Comparison of ENCODE assay signal across 20 mouse cellular contexts in genomic region chr16:29592171-29592570, GRCm38 (mm10). TPM values are rescaled to one million over a fixed set of nuclear protein-coding genes. Genes with fewer than 3 reads are reported as not detected.
DNase-seq lines count a peak whose midpoint lies in the region.
"Had no signal": no experiment of that assay in that cellular context is flagged by ENCODE, and none has a peak within 500 bp of the region (broad histone marks: within the 10 kb centered on the region; RNA-seq: fewer than 3 reads in every experiment).

No protein-coding gene starts in this region.

- peak; percentile 10 for DNase-seq in adrenal gland, postnatal 10 days
- DNase-seq in adrenal gland, adult 18-20 months (ENCODE audit: low spot score in 2 of 2) = no peak
- peak; percentile 21 for DNase-seq in adrenal gland, postnatal 14 days
- DNase-seq in adrenal gland, postnatal 36 days = no peak
- peak; percentile 93 for DNase-seq in heart, adult 11 months
- DNase-seq in heart, postnatal 4 days = no peak
- peak; percentile 12 to 42 for DNase-seq in heart, adult 18-20 months
- no peak for DNase-seq in heart, adult 8-10 months (ENCODE audit: low spot score)
- DNase-seq: adrenal gland, adult 2 months; adrenal gland, adult 8-10 months; adrenal gland, postnatal 25 days; B cell, adult 2 months; cerebellum, adult 11 months; cerebellum, adult 11-12 months; cerebellum, adult 18-20 months; cerebellum, adult 2 months; cerebellum, adult 8-10 months; cerebellum, adult 9-10 months had no signal

RNA-seq across cellular contexts. Expression of gene Opa1, which starts 13.0 kb away (rescaled TPM):
- 100 to 1,000 TPM in 1 of 2 experiments, 10 to 100 TPM in 1; 99.7 to 113 TPM for total RNA-seq in adrenal gland, postnatal 10 days (2021)
- total RNA-seq in adrenal gland, adult 18-20 months (2021) = 10 to 100 TPM; 91.1 to 99.5 TPM
- total RNA-seq in adrenal gland, postnatal 14 days (2021) = 101 and 104 TPM in 2 replicates
- 10 to 100 TPM; 83.1 to 96.2 TPM for total RNA-seq in adrenal gland, postnatal 36 days (2021)
- total RNA-seq in heart, postnatal 4 days (2021) = 100 to 1,000 TPM; 118 to 126 TPM
- 100 to 1,000 TPM; 169 to 173 TPM for total RNA-seq in heart, adult 18-20 months (2021)
- 100 to 1,000 TPM; 148 to 189 (median 170) TPM for total RNA-seq in heart, adult 8-10 months (2022)

RNA-seq across cellular contexts. Expression of gene Atp13a4, which starts 47.5 kb away (rescaled TPM):
- under 1 TPM in 1 of 2 experiments, not detected in 1; 0.42 TPM for total RNA-seq in adrenal gland, postnatal 10 days (2021)
- not detected for total RNA-seq in adrenal gland, adult 18-20 months (2021)
- 0.30 and 0.64 TPM in 2 replicates for total RNA-seq in adrenal gland, postnatal 14 days (2021)
- not detected for total RNA-seq in adrenal gland, postnatal 36 days (2021)
- total RNA-seq in heart, postnatal 4 days (2021) = not detected
- total RNA-seq in heart, adult 18-20 months (2021) = not detected
- total RNA-seq in heart, adult 8-10 months (2022) = under 1 TPM in 1 of 4 experiments, not detected in 3; 0.82 TPM
- total RNA-seq: adrenal gland, adult 2 months; adrenal gland, adult 8-10 months; adrenal gland, postnatal 25 days; CH12.LX; MEL had no signal

Comparison
In these comparisons a context has a peak if more than half of its experiments do, and no peak if none do; other contexts are left out.
1. DNase-seq: peak in adrenal gland, postnatal 10 days (single experiment), adrenal gland, postnatal 14 days (single experiment), heart, adult 11 months (single experiment) and heart, adult 18-20 months (2 of 2); none in adrenal gland, adult 18-20 months (0 of 2), adrenal gland, postnatal 36 days (0 of 2), heart, postnatal 4 days (single experiment) and heart, adult 8-10 months (single experiment).